ENCODE assay signal across 8 mouse cellular contexts in the genomic region with DNA sequence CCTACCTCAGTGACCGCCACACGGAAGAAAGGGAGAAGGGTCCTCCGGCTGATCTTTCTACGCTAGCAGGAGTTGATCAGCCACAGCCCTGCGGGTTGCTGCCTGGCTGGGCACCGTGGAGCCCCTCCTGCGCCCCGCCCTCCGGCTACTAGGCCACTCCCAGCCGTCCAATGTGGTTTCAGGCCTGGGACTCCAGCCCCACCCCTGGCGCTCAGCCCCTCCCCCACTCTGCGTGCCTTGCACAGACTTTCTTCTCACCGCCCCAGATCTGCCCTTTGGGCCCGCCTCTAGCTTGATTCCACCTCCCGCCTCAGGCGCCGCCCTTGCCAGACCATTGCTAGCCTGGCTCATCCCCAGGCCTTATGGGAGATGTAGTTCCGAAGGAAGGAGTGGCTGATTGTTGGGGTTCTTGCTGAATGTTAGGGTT. TPM values are rescaled to one million over a fixed set of nuclear protein-coding genes. Genes with fewer than 3 reads are reported as not detected.
DNase-seq lines count a peak whose midpoint lies in the region; ATAC-seq and TF ChIP-seq lines count a peak whose summit lies in the region.

A gene (minus strand): TSS at position 91 of the 427 bp plus-strand sequence.

- ATAC-seq in erythroid progenitor cell, adult 5-6 weeks (replicated peaks; ENCODE audit: low FRiP score, poor library complexity, severe bottlenecking) = peak; percentile 74
- ATAC-seq in heart, embryonic 12.5 days (ENCODE audit: insufficient number of reproducible peaks, low FRiP score) = peak; percentile 96
- peak; percentile 94 for ATAC-seq in kidney, postnatal 0 days (replicated peaks; ENCODE audit: low FRiP score, low read depth)

- H3K79me2 ChIP-seq in liver, adult 2 months (ENCODE audit: control insufficient read depth, insufficient read depth, low read length) = peaks cover 19% of the 10 kb centered on the region
- H3K79me2 ChIP-seq in myocyte (ENCODE audit: control insufficient read depth, insufficient read depth) = no peaks in the 10 kb centered on the region

- WGBS in heart, embryonic 12.5 days = under 1% methylated on average over 18 of the region's 18 CpGs
- WGBS in kidney, postnatal 0 days = under 1% methylated on average over 17 of the region's 18 CpGs
- under 1% methylated on average over 18 of the region's 18 CpGs for WGBS in liver, adult 2 months

- H3K4me3 ChIP-seq in brown adipose tissue, adult 24 weeks (ENCODE audit: insufficient read depth, low read depth, low read length) = peak within 1 kb of the TSS; percentile 67
- H3K4me3 ChIP-seq in heart, embryonic 12.5 days = peak within 1 kb of the TSS; percentile 48
- H3K4me3 ChIP-seq in kidney, postnatal 0 days (replicated peaks; ENCODE audit: low read depth, low read length) = peak within 1 kb of the TSS; percentile 33
- peak within 1 kb of the TSS; percentile 65 for H3K4me3 ChIP-seq in liver, adult 2 months (ENCODE audit: insufficient read depth, low read depth, low read length)
- H3K4me3 ChIP-seq in myocyte = peak within 1 kb of the TSS; percentile 57

- H3K4me1 ChIP-seq in brown adipose tissue, adult 24 weeks (ENCODE audit: control insufficient read depth, insufficient read depth, insufficient read length, low read length) = peaks cover 8% of the 10 kb centered on the region; the same call in 1 of the 2 replicates
- peaks cover 42% of the 10 kb centered on the region for H3K4me1 ChIP-seq in heart, embryonic 12.5 days (replicated peaks)
- H3K4me1 ChIP-seq in kidney, postnatal 0 days (replicated peaks; ENCODE audit: insufficient read depth, low read length) = peaks cover 19% of the 10 kb centered on the region
- H3K4me1 ChIP-seq in liver, adult 2 months (ENCODE audit: control insufficient read depth, insufficient read depth, low read length) = peaks cover 21% of the 10 kb centered on the region

- peak; percentile 27; the same call in 1 of the 2 replicates for TF ChIP-seq CTCF in kidney, postnatal 0 days (IDR thresholded peaks at IDR 0.05; ENCODE audit: low read depth)
- no peak for TF ChIP-seq CTCF in liver, adult 2 months (IDR thresholded peaks at IDR 0.05; ENCODE audit: low read depth, low read length)

- peak within 1 kb of the TSS; percentile 82 for H3K4me2 ChIP-seq in heart, embryonic 12.5 days
- H3K4me2 ChIP-seq in kidney, postnatal 0 days (ENCODE audit: low read length) = peak within 1 kb of the TSS; percentile 61
- peak within 1 kb of the TSS; percentile 93 for H3K4me2 ChIP-seq in myocyte (ENCODE audit: low read depth)

- TF ChIP-seq POLR2A in liver, adult 2 months (IDR thresholded peaks at IDR 0.05; ENCODE audit: extremely low read depth, insufficient read depth, low read length) = peak; percentile 80; the same call in 1 of the 2 replicates
- TF ChIP-seq POLR2A in myocyte (IDR thresholded peaks at IDR 0.05; ENCODE audit: insufficient read length, low read depth) = peak; percentile 72

- H3K36me3 ChIP-seq in heart, embryonic 12.5 days = no peaks in the 10 kb centered on the region
- H3K36me3 ChIP-seq in kidney, postnatal 0 days (ENCODE audit: insufficient read depth, low read length) = no peaks in the 10 kb centered on the region
- H3K36me3 ChIP-seq in liver, adult 2 months (ENCODE audit: control insufficient read depth, insufficient read depth, low read length) = peaks cover 9% of the 10 kb centered on the region; the same call in 1 of the 2 replicates
- H3K36me3 ChIP-seq in myocyte (ENCODE audit: control insufficient read depth, insufficient read depth) = no peaks in the 10 kb centered on the region
- no peaks in the 10 kb centered on the region for H3K36me3 ChIP-seq in splenic B cell, adult 2 months (ENCODE audit: control insufficient read depth, insufficient read depth, low read length, poor library complexity, severe bottlenecking)

- H3ac ChIP-seq in myocyte (ENCODE audit: control insufficient read depth, insufficient read length) = no peak within 1 kb of the TSS

- DNase-seq in CD4-positive helper T cell, adult 2 months (ENCODE audit: low read depth, low spot score) = peak; percentile 73
- DNase-seq in kidney, postnatal 0 days (ENCODE audit: low spot score) = peak; percentile 99
- peak; percentile 91 for DNase-seq in liver, adult 2 months (ENCODE audit: extremely low read depth, low read depth, low spot score)
- DNase-seq in splenic B cell, adult 2 months (ENCODE audit: low read depth, low spot score) = peak; percentile 53

- no peaks in the 10 kb centered on the region for H3K9me3 ChIP-seq in heart, embryonic 12.5 days (replicated peaks)
- no peaks in the 10 kb centered on the region for H3K9me3 ChIP-seq in kidney, postnatal 0 days (replicated peaks; ENCODE audit: low read length)

- peak within 1 kb of the TSS; percentile 61; the same call in 1 of the 2 replicates for H3K9ac ChIP-seq in heart, embryonic 12.5 days
- H3K9ac ChIP-seq in kidney, postnatal 0 days (ENCODE audit: low read depth, low read length) = peak within 1 kb of the TSS; percentile 46; the same call in 1 of the 2 replicates
- peak within 1 kb of the TSS; percentile 61 for H3K9ac ChIP-seq in liver, adult 2 months (ENCODE audit: low read depth, low read length)

- H3K27ac ChIP-seq in brown adipose tissue, adult 24 weeks (replicated peaks; ENCODE audit: low read depth, low read length) = no peak within 1 kb of the TSS
- no peak within 1 kb of the TSS for H3K27ac ChIP-seq in heart, embryonic 12.5 days (ENCODE audit: poor library complexity, severe bottlenecking)
- H3K27ac ChIP-seq in kidney, postnatal 0 days = no peak within 1 kb of the TSS
- H3K27ac ChIP-seq in liver, adult 2 months (replicated peaks; ENCODE audit: insufficient read depth, low read depth, low read length) = peak within 1 kb of the TSS; percentile 76

- H3K27me3 ChIP-seq in heart, embryonic 12.5 days (replicated peaks) = peaks cover 56% of the 10 kb centered on the region
- peaks cover 17% of the 10 kb centered on the region for H3K27me3 ChIP-seq in kidney, postnatal 0 days (ENCODE audit: insufficient read depth, low read length)
- no peaks in the 10 kb centered on the region for H3K27me3 ChIP-seq in liver, adult 2 months (ENCODE audit: control insufficient read depth, insufficient read depth, low read length)
- H3K27me3 ChIP-seq in myocyte (ENCODE audit: control insufficient read depth, insufficient read depth, insufficient read length) = no peaks in the 10 kb centered on the region
- H3K27me3 ChIP-seq in splenic B cell, adult 2 months (ENCODE audit: control insufficient read depth, insufficient read depth, low read length, poor library complexity, severe bottlenecking) = no peaks in the 10 kb centered on the region

TF ChIP-seq in myocyte, 11 proteins besides CTCF, POLR2A, EP300 and RAD21:
- TF ChIP-seq POLR2AphosphoS2 (IDR thresholded peaks at IDR 0.05; ENCODE audit: insufficient read length, low read depth) (peak; percentile 69), SRF (IDR thresholded peaks at IDR 0.05; ENCODE audit: control insufficient read depth, insufficient read length, low read depth) (no peak)

RNA-seq across cellular contexts. Expression of the gene that starts here (rescaled TPM):
- 8.7 and 13.8 TPM in 2 replicates for polyA plus RNA-seq in brown adipose tissue, adult 24 weeks (2012; ENCODE audit: insufficient read depth, insufficient read length, missing spikeins)
- total RNA-seq in erythroid progenitor cell, adult 5-6 weeks (2015; ENCODE audit: low replicate concordance) = not detected in 2 replicates
- 0.45 TPM in 1 of 2 replicates, not detected in the other for total RNA-seq in erythroid progenitor cell, adult 5-6 weeks (2017; ENCODE audit: low replicate concordance)
- polyA plus RNA-seq in heart, embryonic 12.5 days (2016; fragmentation: Nextera tagmentation; extraction: Ambion mirVana) = 2.6 and 2.9 TPM in 2 replicates
- polyA plus RNA-seq in kidney, postnatal 0 days (2015; fragmentation: Nextera tagmentation; extraction: Ambion mirVana) = 5.3 and 6.1 TPM in 2 replicates
- 15.9 and 21.7 TPM in 2 replicates for total RNA-seq in liver, adult 2 months (2014; rRNA removed)
- polyA plus RNA-seq in liver, adult 2 months (2012; rRNA removed) = 27.9 and 28.9 TPM in 2 replicates
- 33.9 TPM for polyA plus RNA-seq in myocyte (2012; fragmentation: generic; extraction: Trizol)

Comparison
In these comparisons a context has a peak if more than half of its experiments do, and no peak if none do; other contexts are left out.
1. RNA of the gene that starts here (total RNA-seq): 15.9 to 21.7 TPM in liver, adult 2 months; 0.45 TPM in erythroid progenitor cell, adult 5-6 weeks; every median in the first group is over 10 times any median in the second.
2. Peak in ATAC-seq in erythroid progenitor cell, adult 5-6 weeks; RNA of the gene not detected or under 1 TPM.
3. Peak in every context shown above with its lines, with median percentiles within 50 percentile points of each other: DNase-seq, H3K4me3 ChIP-seq, ATAC-seq, H3K4me2 ChIP-seq and H3K9ac ChIP-seq.